ENCODE assay signal across 10 mouse cellular contexts in genomic region chr2:22589382-22590205, GRCm38 (mm10). TPM values are rescaled to one million over a fixed set of nuclear protein-coding genes. Genes with fewer than 3 reads are reported as not detected.
DNase-seq lines count a peak whose midpoint lies in the region; ATAC-seq and TF ChIP-seq lines count a peak whose summit lies in the region.
"Not testable (repeated sequence)": the region's sequence is repeated elsewhere in the genome, so short reads cannot be mapped to it uniquely, and the experiment has no call there.
"Had no signal": no experiment of that assay in that cellular context is flagged by ENCODE, and none has a peak within 500 bp of the region (broad histone marks: within the 10 kb centered on the region; RNA-seq: fewer than 3 reads in every experiment).

No protein-coding gene starts in this region.

- H3K9me3 ChIP-seq in G1E (replicated peaks); embryonic facial prominence, embryonic 15.5 days (replicated peaks); hindbrain, embryonic 14.5 days (ENCODE audit: control insufficient read depth, low read length); kidney, postnatal 0 days (replicated peaks; ENCODE audit: low read length); liver, postnatal 0 days (ENCODE audit: low read length); midbrain, embryonic 15.5 days; stomach, embryonic 16.5 days (replicated peaks; ENCODE audit: control insufficient read depth, low read length): not testable (repeated sequence)

- not testable (repeated sequence) for H3K27ac ChIP-seq in embryonic facial prominence, embryonic 15.5 days (replicated peaks); hindbrain, embryonic 14.5 days; kidney, postnatal 0 days; liver, postnatal 0 days (ENCODE audit: low read depth); midbrain, embryonic 15.5 days; stomach, embryonic 16.5 days (ENCODE audit: low read length)

- not testable (repeated sequence) for H3K27me3 ChIP-seq in G1E (ENCODE audit: insufficient read depth, low read length); embryonic facial prominence, embryonic 15.5 days; hindbrain, embryonic 14.5 days (ENCODE audit: control insufficient read depth, insufficient read depth, low read length); kidney, postnatal 0 days (ENCODE audit: insufficient read depth, low read length); liver, postnatal 0 days (ENCODE audit: insufficient read depth, low read length); midbrain, embryonic 15.5 days (replicated peaks); stomach, embryonic 16.5 days (ENCODE audit: control insufficient read depth, insufficient read depth, low read length)

- not testable (repeated sequence) for TF ChIP-seq CTCF in G1E (IDR thresholded peaks at IDR 0.05; ENCODE audit: low read depth, low read length); kidney, postnatal 0 days (IDR thresholded peaks at IDR 0.05; ENCODE audit: low read depth); liver, postnatal 0 days (IDR thresholded peaks at IDR 0.05; ENCODE audit: low read depth)

- TF ChIP-seq EP300 in liver, postnatal 0 days (IDR thresholded peaks at IDR 0.05; ENCODE audit: low read depth) = not testable (repeated sequence)

- 84% methylated on average over 16 of the region's 17 CpGs for WGBS in embryonic facial prominence, embryonic 15.5 days
- WGBS in hindbrain, embryonic 14.5 days = 94% methylated on average over 16 of the region's 17 CpGs
- WGBS in kidney, postnatal 0 days = 90% methylated on average over 16 of the region's 17 CpGs
- WGBS in liver, postnatal 0 days (ENCODE audit: insufficient replicate concordance) = 73% methylated on average over 16 of the region's 17 CpGs
- WGBS in midbrain, embryonic 15.5 days = 85% methylated on average over 16 of the region's 17 CpGs
- WGBS in stomach, embryonic 16.5 days = 84% methylated on average over 16 of the region's 17 CpGs

- DNase-seq in G1E (ENCODE audit: low spot score); hindbrain, embryonic 14.5 days (ENCODE audit: low spot score); kidney, postnatal 0 days (ENCODE audit: low spot score); liver, postnatal 0 days: not testable (repeated sequence)

- peak; percentile 37 for ATAC-seq in G1E (ENCODE audit: extremely low read depth, insufficient number of reproducible peaks, low FRiP score, poor library complexity, severe bottlenecking)
- ATAC-seq in embryonic facial prominence, embryonic 15.5 days (ENCODE audit: insufficient number of reproducible peaks, low FRiP score, low TSS enrichment, low read depth) = peak; percentile 90
- ATAC-seq in granulocyte monocyte progenitor cell, adult 5-6 weeks (replicated peaks; ENCODE audit: poor library complexity, severe bottlenecking) = peak; percentile 48
- ATAC-seq in hindbrain, embryonic 14.5 days (ENCODE audit: low FRiP score) = peak; percentile 92
- peak; percentile 91 for ATAC-seq in kidney, postnatal 0 days (replicated peaks; ENCODE audit: low FRiP score, low read depth)
- peak; percentile 77 for ATAC-seq in liver, postnatal 0 days
- peak; percentile 93 for ATAC-seq in midbrain, embryonic 15.5 days (replicated peaks)
- ATAC-seq in stomach, embryonic 16.5 days (ENCODE audit: insufficient read depth, low FRiP score) = peak; percentile 89

- not testable (repeated sequence) for H3K4me1 ChIP-seq in G1E (ENCODE audit: insufficient read depth, low read depth, low read length); embryonic facial prominence, embryonic 15.5 days; hindbrain, embryonic 14.5 days (replicated peaks; ENCODE audit: control insufficient read depth, insufficient read depth, low read length); kidney, postnatal 0 days (replicated peaks; ENCODE audit: insufficient read depth, low read length); liver, postnatal 0 days (ENCODE audit: insufficient read depth); midbrain, embryonic 15.5 days; stomach, embryonic 16.5 days (ENCODE audit: control insufficient read depth, insufficient read depth, low read length)

- not testable (repeated sequence) for H3K9ac ChIP-seq in embryonic facial prominence, embryonic 15.5 days; hindbrain, embryonic 14.5 days; kidney, postnatal 0 days (ENCODE audit: low read depth, low read length); liver, postnatal 0 days (replicated peaks); midbrain, embryonic 15.5 days; stomach, embryonic 16.5 days (ENCODE audit: low read length)

- H3K36me3 ChIP-seq in G1E (replicated peaks); embryonic facial prominence, embryonic 15.5 days; hindbrain, embryonic 14.5 days (replicated peaks; ENCODE audit: control insufficient read depth, insufficient read depth); kidney, postnatal 0 days (ENCODE audit: insufficient read depth, low read length); liver, postnatal 0 days (replicated peaks; ENCODE audit: insufficient read depth, low read length); midbrain, embryonic 15.5 days (replicated peaks); stomach, embryonic 16.5 days (ENCODE audit: control insufficient read depth, insufficient read depth, low read length): not testable (repeated sequence)

- not testable (repeated sequence) for H3K4me3 ChIP-seq in G1E (ENCODE audit: low read depth, low read length); embryonic facial prominence, embryonic 15.5 days (replicated peaks); hindbrain, embryonic 14.5 days (replicated peaks; ENCODE audit: low read length); kidney, postnatal 0 days (replicated peaks; ENCODE audit: low read depth, low read length); liver, postnatal 0 days (ENCODE audit: low read depth, low read length); midbrain, embryonic 15.5 days; stomach, embryonic 16.5 days (replicated peaks; ENCODE audit: low read length)

- H3K4me2 ChIP-seq in embryonic facial prominence, embryonic 15.5 days (replicated peaks); hindbrain, embryonic 14.5 days (replicated peaks); kidney, postnatal 0 days (ENCODE audit: low read length); liver, postnatal 0 days (ENCODE audit: low read depth, low read length); midbrain, embryonic 15.5 days; stomach, embryonic 16.5 days (ENCODE audit: low read depth, low read length): not testable (repeated sequence)

RNA-seq across cellular contexts. Expression of gene Gad2, which starts 32.4 kb away (rescaled TPM):
- total RNA-seq in G1E (2014; fragmentation: Nextera tagmentation) (not detected in 2 replicates), G1E (2017) (0.11 and 0.12 TPM in 2 replicates)
- not detected in 2 replicates for polyA plus RNA-seq in G1E (2012)
- 0.35 and 0.53 TPM in 2 replicates for polyA plus RNA-seq in embryonic facial prominence, embryonic 15.5 days (2015; fragmentation: Nextera tagmentation; extraction: Ambion mirVana)
- not detected in 2 replicates for total RNA-seq in granulocyte monocyte progenitor cell, adult 5-6 weeks (2014; fragmentation: Nextera tagmentation)
- total RNA-seq in granulocyte monocyte progenitor cell, adult 5-6 weeks (2017) = not detected in 2 replicates
- polyA plus RNA-seq in hindbrain, embryonic 14.5 days (2014; fragmentation: Nextera tagmentation; extraction: Ambion mirVana) = 34.7 and 35.1 TPM in 2 replicates
- not detected in 2 replicates for polyA plus RNA-seq in kidney, postnatal 0 days (2015; fragmentation: Nextera tagmentation; extraction: Ambion mirVana)
- polyA plus RNA-seq in liver, postnatal 0 days (2015; fragmentation: Nextera tagmentation; extraction: Ambion mirVana) = not detected in 2 replicates
- polyA plus RNA-seq in midbrain, embryonic 15.5 days (2015; fragmentation: Nextera tagmentation; extraction: Ambion mirVana) = 62.8 and 72.5 TPM in 2 replicates
- 0.06 and 0.66 TPM in 2 replicates for polyA plus RNA-seq in stomach, embryonic 16.5 days (2015; fragmentation: Nextera tagmentation; extraction: Ambion mirVana)
- polyA plus RNA-seq: C2C12; thymus, postnatal 0 days had no signal

Comparison
In these comparisons a context has a peak if more than half of its experiments do, and no peak if none do; other contexts are left out.
1. ATAC-seq: peak in every context shown above with its lines; median percentile 93 in midbrain, embryonic 15.5 days; 92 in hindbrain, embryonic 14.5 days; 91 in kidney, postnatal 0 days; 90 in embryonic facial prominence, embryonic 15.5 days; 89 in stomach, embryonic 16.5 days; 77 in liver, postnatal 0 days; 48 in granulocyte monocyte progenitor cell, adult 5-6 weeks; 37 in G1E.
2. RNA of gene Gad2, which starts 32.4 kb away (polyA plus RNA-seq): 62.8 to 72.5 TPM in midbrain, embryonic 15.5 days and 34.7 to 35.1 TPM in hindbrain, embryonic 14.5 days; 0.35 to 0.53 TPM in embryonic facial prominence, embryonic 15.5 days, 0.06 to 0.66 TPM in stomach, embryonic 16.5 days, not detected in kidney, postnatal 0 days, not detected in G1E and not detected in liver, postnatal 0 days; every median in the first group is over 10 times any median in the second.